ENCODE assay signal across 16 mouse cellular contexts in the genomic region with DNA sequence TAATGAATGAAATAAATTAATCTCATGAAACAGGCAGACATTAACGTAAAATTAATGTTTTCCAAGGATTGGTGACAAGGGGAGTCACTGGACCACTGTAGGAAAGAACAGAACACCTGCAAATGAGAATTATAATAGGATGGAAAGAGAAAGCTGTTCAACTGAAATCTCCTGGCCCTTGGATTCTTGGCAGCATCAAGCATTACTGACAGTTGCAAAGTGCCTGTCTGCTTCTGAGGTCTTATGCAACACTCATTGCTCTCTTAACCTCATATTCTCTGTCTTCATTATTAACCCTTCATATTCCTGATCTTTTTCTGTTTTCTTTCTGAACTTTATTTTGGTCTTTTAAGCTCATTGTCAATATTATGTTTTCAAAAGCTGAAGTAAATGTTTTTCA.
"Had no signal": no experiment of that assay in that cellular context is flagged by ENCODE, and none has a peak within 500 bp of the region (broad histone marks: within the 10 kb centered on the region; RNA-seq: fewer than 3 reads in every experiment).

No protein-coding gene starts in this region.

- ATAC-seq: intestine, postnatal 0 days; liver, postnatal 0 days; lung, postnatal 0 days; midbrain, embryonic 15.5 days had no signal

- H3K36me3 ChIP-seq: limb, embryonic 12.5 days; limb, embryonic 15.5 days; midbrain, embryonic 12.5 days; midbrain, embryonic 15.5 days had no signal

- H3K9ac ChIP-seq: limb, embryonic 12.5 days; limb, embryonic 15.5 days; liver, embryonic 14.5 days; liver, postnatal 0 days; midbrain, embryonic 12.5 days; midbrain, embryonic 15.5 days had no signal

- H3K27me3 ChIP-seq: limb, embryonic 12.5 days; limb, embryonic 15.5 days; midbrain, embryonic 12.5 days; midbrain, embryonic 15.5 days had no signal

- H3K4me3 ChIP-seq: limb, embryonic 12.5 days; limb, embryonic 15.5 days; midbrain, embryonic 12.5 days; midbrain, embryonic 15.5 days; myocyte had no signal

- H3K4me2 ChIP-seq: limb, embryonic 12.5 days; limb, embryonic 15.5 days; liver, embryonic 11.5 days; midbrain, embryonic 12.5 days; midbrain, embryonic 15.5 days had no signal

- H3K4me1 ChIP-seq: limb, embryonic 12.5 days; limb, embryonic 15.5 days; midbrain, embryonic 12.5 days; midbrain, embryonic 15.5 days had no signal

- H3K9me3 ChIP-seq: limb, embryonic 12.5 days; limb, embryonic 15.5 days; midbrain, embryonic 12.5 days; midbrain, embryonic 15.5 days had no signal

- H3K27ac ChIP-seq: kidney, postnatal 0 days; limb, embryonic 12.5 days; limb, embryonic 15.5 days; liver, embryonic 14.5 days; midbrain, embryonic 12.5 days; midbrain, embryonic 15.5 days had no signal

- DNase-seq: kidney, adult 2 months; kidney, postnatal 25 days; left cerebral cortex, postnatal 4 days; liver, postnatal 0 days; thymus, adult 18-20 months; thymus, postnatal 36 days had no signal
